Mouse (Mus musculus) spleen, adult 2 months (tissue): ENCODE results near the gene Rpap3.

Experiments
- CTCF ChIP-seq: fragments of 200-500 bp; IDR thresholded peaks from 2 replicates; pipeline ENCODE4 v1.5.1; 2011; ENCODE audit warnings: mild to moderate bottlenecking, inconsistent platforms; ENCODE audit not compliant: insufficient read depth, insufficient read length, insufficient replicate concordance; ENCODE audit errors: extremely low read depth
- POLR2A ChIP-seq: fragments of 200-500 bp; IDR thresholded peaks from 2 replicates; pipeline ENCODE4 v1.6.1; 2011; ENCODE audit warnings: low read depth, low read length, inconsistent platforms

DNA sequence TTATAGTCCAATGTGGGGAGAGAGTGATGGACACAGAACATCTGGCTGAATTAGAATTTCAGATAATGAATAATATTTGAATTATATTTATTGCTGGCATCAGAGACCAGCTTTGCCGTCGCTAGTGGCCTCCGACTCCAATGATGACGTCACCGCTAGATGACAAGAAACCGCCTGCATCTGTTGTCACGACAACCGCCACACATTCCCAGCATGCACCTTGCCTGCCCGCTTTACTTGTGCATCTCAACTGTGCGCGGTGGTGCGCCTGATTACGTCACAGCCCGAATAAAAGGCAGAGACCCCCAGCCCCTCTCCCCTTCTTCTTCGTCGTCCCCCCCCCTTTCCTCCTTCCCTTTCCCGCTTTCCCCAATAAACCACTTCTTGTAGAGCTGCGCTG lies 57.4 kb downstream of the Rpap3 start:
- TF ChIP-seq POLR2A (no peak), CTCF (no peak)
